Mouse (Mus musculus): ENCODE data around the gene Washc2. TPM values are rescaled to one million over a fixed set of nuclear protein-coding genes. Genes with fewer than 3 reads are reported as not detected.

The Washc2 gene
- polyA plus RNA-seq, 1 experiment from 2014 or later: 58.8 TPM

- Histone ChIP-seq H3K36me3 (ENCODE audit: control insufficient read depth, insufficient read depth, low read length) (0 out of 2 replicates have a peak, but pooled peaks cover 5% of the 10 kb centered on the region), H3K27me3 (ENCODE audit: control insufficient read depth, insufficient read depth, low read length) (no peaks in the 10 kb centered on the region), H3K4me2 (replicated peaks; ENCODE audit: low read depth, low read length) (no peak overlapping the region), H3K9me3 (ENCODE audit: control insufficient read depth, low read length) (no peaks in the 10 kb centered on the region), H3K4me3 (ENCODE audit: low read depth, low read length) (no peak overlapping the region), H3K9ac (ENCODE audit: low read depth, low read length) (no peak overlapping the region), H3K4me1 (replicated peaks; ENCODE audit: control insufficient read depth, insufficient read depth, low read length) (no peaks in the 10 kb centered on the region), H3K27ac (ENCODE audit: low read depth, low read length) (no peak overlapping the region)
- ATAC-seq (ENCODE audit: low FRiP score) (no peak), DNase-seq (ENCODE audit: low spot score) (no peak)
- 92% methylated on average over 5 of the region's 5 CpGs for WGBS
These were observed 30.2 kb downstream of the Washc2 start for GRCm38 (mm10) chr6:116238083-116238482.

- Histone ChIP-seq H3K4me2 (replicated peaks; ENCODE audit: low read depth, low read length) (no peak overlapping the region), H3K9me3 (ENCODE audit: control insufficient read depth, low read length) (no peaks in the 10 kb centered on the region), H3K36me3 (ENCODE audit: control insufficient read depth, insufficient read depth, low read length) (0 out of 2 replicates have a peak, but pooled peaks cover 5% of the 10 kb centered on the region), H3K4me3 (ENCODE audit: low read depth, low read length) (no peak overlapping the region), H3K27ac (ENCODE audit: low read depth, low read length) (no peak overlapping the region), H3K4me1 (replicated peaks; ENCODE audit: control insufficient read depth, insufficient read depth, low read length) (no peaks in the 10 kb centered on the region), H3K27me3 (ENCODE audit: control insufficient read depth, insufficient read depth, low read length) (no peaks in the 10 kb centered on the region), H3K9ac (ENCODE audit: low read depth, low read length) (no peak overlapping the region)
- ATAC-seq (ENCODE audit: low FRiP score): no peak
- WGBS: 81% methylated on average over 2 of the region's 2 CpGs
- DNase-seq (ENCODE audit: low spot score): no peak
These were observed 32.5 kb downstream of the Washc2 start for GRCm38 (mm10) chr6:116240371-116240770.

GRCm38 (mm10) chr6:116259649-116260048, 51.8 kb downstream of the Washc2 start:
- Histone ChIP-seq H3K9me3 (ENCODE audit: control insufficient read depth, low read length) (no peaks in the 10 kb centered on the region), H3K27me3 (ENCODE audit: control insufficient read depth, insufficient read depth, low read length) (no peaks in the 10 kb centered on the region), H3K36me3 (ENCODE audit: control insufficient read depth, insufficient read depth, low read length) (no peaks in the 10 kb centered on the region), H3K4me3 (ENCODE audit: low read depth, low read length) (no peak overlapping the region), H3K9ac (ENCODE audit: low read depth, low read length) (no peak overlapping the region), H3K4me2 (replicated peaks; ENCODE audit: low read depth, low read length) (no peak overlapping the region), H3K27ac (ENCODE audit: low read depth, low read length) (no peak overlapping the region), H3K4me1 (replicated peaks; ENCODE audit: control insufficient read depth, insufficient read depth, low read length) (no peaks in the 10 kb centered on the region)
- DNase-seq (ENCODE audit: low spot score): no peak
- WGBS: 91% methylated on average over 4 of the region's 4 CpGs
- 0 out of 2 replicates have a peak, but pooled peaks have one; percentile 31 for ATAC-seq (ENCODE audit: low FRiP score)

GRCm38 (mm10) chr6:116260481-116260880, 52.6 kb downstream of the Washc2 start:
- WGBS: 95% methylated on average over 5 of the region's 5 CpGs
- no peaks in the 10 kb centered on the region for H3K36me3 ChIP-seq (ENCODE audit: control insufficient read depth, insufficient read depth, low read length)
- ATAC-seq (ENCODE audit: low FRiP score): no peak
- H3K4me1 ChIP-seq (replicated peaks; ENCODE audit: control insufficient read depth, insufficient read depth, low read length): no peaks in the 10 kb centered on the region
- H3K4me3 ChIP-seq (ENCODE audit: low read depth, low read length): no peak overlapping the region
- no peak for DNase-seq (ENCODE audit: low spot score)
- H3K9ac ChIP-seq (ENCODE audit: low read depth, low read length): no peak overlapping the region
- no peak overlapping the region for H3K4me2 ChIP-seq (replicated peaks; ENCODE audit: low read depth, low read length)
- no peaks in the 10 kb centered on the region for H3K9me3 ChIP-seq (ENCODE audit: control insufficient read depth, low read length)
- H3K27ac ChIP-seq (ENCODE audit: low read depth, low read length): no peak overlapping the region
- H3K27me3 ChIP-seq (ENCODE audit: control insufficient read depth, insufficient read depth, low read length): no peaks in the 10 kb centered on the region

- H3K4me1 ChIP-seq (replicated peaks; ENCODE audit: control insufficient read depth, insufficient read depth, low read length): no peaks in the 10 kb centered on the region
- no peak overlapping the region for H3K9ac ChIP-seq (ENCODE audit: low read depth, low read length)
- no peaks in the 10 kb centered on the region for H3K9me3 ChIP-seq (ENCODE audit: control insufficient read depth, low read length)
- ATAC-seq (ENCODE audit: low FRiP score) (no peak), DNase-seq (ENCODE audit: low spot score) (no peak)
- no peak overlapping the region for H3K27ac ChIP-seq (ENCODE audit: low read depth, low read length)
- H3K27me3 ChIP-seq (ENCODE audit: control insufficient read depth, insufficient read depth, low read length): no peaks in the 10 kb centered on the region
- H3K4me3 ChIP-seq (ENCODE audit: low read depth, low read length): no peak overlapping the region
- H3K4me2 ChIP-seq (replicated peaks; ENCODE audit: low read depth, low read length): no peak overlapping the region
- H3K36me3 ChIP-seq (ENCODE audit: control insufficient read depth, insufficient read depth, low read length): no peaks in the 10 kb centered on the region
- WGBS: 100% methylated on average over 1 of the region's 1 CpGs
These were observed 55.0 kb downstream of the Washc2 start for GRCm38 (mm10) chr6:116262824-116263223.

- Histone ChIP-seq H3K4me3 (ENCODE audit: low read depth, low read length) (peak within 1 kb of the TSS; percentile 59), H3K27me3 (ENCODE audit: control insufficient read depth, insufficient read depth, low read length) (no peaks in the 10 kb centered on the region), H3K27ac (ENCODE audit: low read depth, low read length) (peak within 1 kb of the TSS; percentile 64), H3K9ac (ENCODE audit: low read depth, low read length) (peak within 1 kb of the TSS; percentile 72), H3K9me3 (ENCODE audit: control insufficient read depth, low read length) (no peaks in the 10 kb centered on the region), H3K4me1 (replicated peaks; ENCODE audit: control insufficient read depth, insufficient read depth, low read length) (no peaks in the 10 kb centered on the region), H3K4me2 (replicated peaks; ENCODE audit: low read depth, low read length) (peak within 1 kb of the TSS; percentile 66), H3K36me3 (ENCODE audit: control insufficient read depth, insufficient read depth, low read length) (no peaks in the 10 kb centered on the region)
- under 1% methylated on average over 41 of the region's 67 CpGs for WGBS
- ATAC-seq (ENCODE audit: low FRiP score) (peak; percentile 95), DNase-seq (ENCODE audit: low spot score) (peak; percentile 96)
These were observed 56.3 kb downstream of the Washc2 start, which contains the start of gene Zfand4 for GRCm38 (mm10) chr6:116264018-116264651. Gene Zfand4, plus strand, starts transcription at chr6:116264222.

GRCm38 (mm10) chr6:116264836-116265235, 57.0 kb downstream of the Washc2 start:
- H3K4me2 ChIP-seq (replicated peaks; ENCODE audit: low read depth, low read length): peak overlapping the region; percentile 66
- no peaks in the 10 kb centered on the region for H3K36me3 ChIP-seq (ENCODE audit: control insufficient read depth, insufficient read depth, low read length)
- H3K9me3 ChIP-seq (ENCODE audit: control insufficient read depth, low read length): no peaks in the 10 kb centered on the region
- peak overlapping the region; percentile 59 for H3K4me3 ChIP-seq (ENCODE audit: low read depth, low read length)
- DNase-seq (ENCODE audit: low spot score) (peak; percentile 23), ATAC-seq (ENCODE audit: low FRiP score) (no peak)
- no peak overlapping the region; the same call in 1 of the 2 replicates for H3K9ac ChIP-seq (ENCODE audit: low read depth, low read length)
- 85% methylated on average over 11 of the region's 11 CpGs for WGBS
- H3K4me1 ChIP-seq (replicated peaks; ENCODE audit: control insufficient read depth, insufficient read depth, low read length): no peaks in the 10 kb centered on the region
- H3K27ac ChIP-seq (ENCODE audit: low read depth, low read length): no peak overlapping the region; the same call in 1 of the 2 replicates
- H3K27me3 ChIP-seq (ENCODE audit: control insufficient read depth, insufficient read depth, low read length): no peaks in the 10 kb centered on the region

GRCm38 (mm10) chr6:116265603-116266002, 57.8 kb downstream of the Washc2 start:
- no peaks in the 10 kb centered on the region for H3K9me3 ChIP-seq (ENCODE audit: control insufficient read depth, low read length)
- no peak overlapping the region for H3K9ac ChIP-seq (ENCODE audit: low read depth, low read length)
- H3K27ac ChIP-seq (ENCODE audit: low read depth, low read length): no peak overlapping the region
- ATAC-seq (ENCODE audit: low FRiP score): no peak
- no peak overlapping the region for H3K4me3 ChIP-seq (ENCODE audit: low read depth, low read length)
- 76% methylated on average over 4 of the region's 4 CpGs for WGBS
- no peak overlapping the region for H3K4me2 ChIP-seq (replicated peaks; ENCODE audit: low read depth, low read length)
- DNase-seq (ENCODE audit: low spot score): no peak
- H3K27me3 ChIP-seq (ENCODE audit: control insufficient read depth, insufficient read depth, low read length): no peaks in the 10 kb centered on the region
- no peaks in the 10 kb centered on the region for H3K36me3 ChIP-seq (ENCODE audit: control insufficient read depth, insufficient read depth, low read length)
- no peaks in the 10 kb centered on the region for H3K4me1 ChIP-seq (replicated peaks; ENCODE audit: control insufficient read depth, insufficient read depth, low read length)

Measured in hindbrain, embryonic 11.5 days (tissue).